Mouse (Mus musculus) brain, embryonic 18.5 days (tissue): Measurements from ENCODE around the gene E130116L18Rik.
"Not testable (repeated sequence)": the region's sequence is repeated elsewhere in the genome, so short reads cannot be mapped to it uniquely, and the experiment has no call there.

Experiments
- DNase-seq: peaks from one replicate; pipeline ENCODE4 v3.0.0-alpha.2; 2012; ENCODE audit warnings: low read depth, low spot score

Gene E130116L18Rik

GRCm38 (mm10) chr5:25181004-25181531, 41.9 kb downstream of the E130116L18Rik start, which contains the start of gene Galntl5:
Gene Galntl5 (plus strand): TSS chr5:25181460.
- DNase-seq, result no peak

GRCm38 (mm10) chr5:25179936-25180488, 42.9 kb downstream of the E130116L18Rik start:
- DNase-seq, result no peak

- DNase-seq, result no peak
These were observed 43.7 kb downstream of the E130116L18Rik start for GRCm38 (mm10) chr5:25179284-25179683.

GRCm38 (mm10) chr5:25178543-25178942, 44.4 kb downstream of the E130116L18Rik start:
- DNase-seq, result not testable (repeated sequence)

- not testable (repeated sequence) for DNase-seq
These were observed 45.0 kb downstream of the E130116L18Rik start for GRCm38 (mm10) chr5:25177937-25178336.
